Mouse (Mus musculus) cortical plate, adult 2 months (tissue): ENCODE measurements around the gene Atp2a2. TPM values are rescaled to one million over a fixed set of nuclear protein-coding genes. Genes with fewer than 3 reads are reported as not detected.
A peak's percentile ranks its signal among the peaks of the same experiment; 100 is the strongest.
"Not testable (repeated sequence)": the region's sequence is repeated elsewhere in the genome, so short reads cannot be mapped to it uniquely, and the experiment has no call there.

Experiments
- H3K27ac ChIP-seq: fragments of 200-500 bp; 2 replicates; pipeline ENCODE4 v1.5.1; 2012; ENCODE audit warnings: low read length, control low read depth, inconsistent platforms; ENCODE audit not compliant: insufficient read depth
- H3K4me1 ChIP-seq: fragments of 200-500 bp; 2 replicates; pipeline ENCODE4 v1.6.1; 2011; ENCODE audit warnings: low read length; ENCODE audit not compliant: control insufficient read depth, insufficient read depth
- H3K4me3 ChIP-seq: fragments of 200-500 bp; 2 replicates; pipeline ENCODE4 v1.5.1; 2011; ENCODE audit warnings: mild to moderate bottlenecking, low read length, control low read depth; ENCODE audit not compliant: insufficient read depth
- CTCF ChIP-seq: fragments of 200-500 bp; IDR thresholded peaks from 2 replicates; pipeline ENCODE4 v1.5.1; 2011; ENCODE audit warnings: mild to moderate bottlenecking, control low read depth, low read length; ENCODE audit not compliant: insufficient read depth; ENCODE audit errors: extremely low read depth
- POLR2A ChIP-seq: fragments of 200-500 bp; IDR thresholded peaks from 2 replicates; pipeline ENCODE4 v1.6.1; 2011; ENCODE audit warnings: mild to moderate bottlenecking, low read length, control low read depth; ENCODE audit not compliant: insufficient read depth; ENCODE audit errors: extremely low read depth
- polyA plus RNA-seq: library from polyadenylated mRNA; depleted of rRNA; stranded (reverse); fragments of >200 nt; gene quantifications from 2 replicates; pipeline ENCODE4 v1.2.3, GENCODE M21; 2012

Gene Atp2a2
- polyA plus RNA-seq, 1 experiment: 354 TPM

DNA sequence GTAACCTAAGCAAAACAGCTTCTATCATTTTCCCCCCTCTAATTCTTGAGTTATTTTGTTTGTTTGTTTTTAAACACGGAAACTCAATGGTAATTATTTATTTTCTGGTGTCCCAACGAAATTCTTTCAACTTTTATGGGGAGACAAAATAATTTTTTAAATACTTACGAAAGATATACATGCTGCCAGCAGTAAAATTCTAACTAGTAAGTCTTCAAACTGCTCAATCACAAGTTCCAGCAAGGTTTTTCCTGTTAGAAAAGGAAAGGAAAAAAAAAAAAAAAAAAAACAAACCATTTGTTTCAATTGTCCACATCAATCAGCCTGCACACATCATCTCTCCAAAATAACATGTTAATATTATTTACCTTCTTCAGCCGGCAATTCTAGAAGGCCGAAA, 1.5 kb downstream of the Atp2a2 start:
- Histone ChIP-seq H3K4me3 (peak overlapping the region; percentile 69), H3K27ac (peak overlapping the region; percentile 100; the same call in 1 of the 2 replicates), H3K4me1 (peaks cover 11% of the 10 kb centered on the region)
- no peak for TF ChIP-seq CTCF
- TF ChIP-seq POLR2A: no peak

DNA sequence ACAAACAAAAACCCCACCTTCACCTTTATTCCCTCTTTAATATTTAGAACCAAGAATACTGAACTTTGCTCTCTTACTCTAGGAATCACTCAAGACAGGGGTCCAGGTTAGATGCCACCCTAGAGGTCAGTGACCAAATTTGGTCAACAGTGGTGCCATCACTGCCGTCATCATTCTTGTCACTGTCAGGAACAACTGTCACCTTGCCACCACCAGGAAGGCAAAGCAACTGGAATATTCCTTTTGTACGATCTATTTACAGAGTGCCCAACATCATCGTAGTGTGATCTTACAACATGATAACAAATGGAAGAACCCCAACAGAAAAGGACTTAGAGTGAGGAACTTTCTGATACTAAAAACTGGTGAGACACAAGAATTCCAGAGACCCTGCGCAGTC, 1.9 kb downstream of the Atp2a2 start:
- H3K4me1 ChIP-seq: peaks cover 12% of the 10 kb centered on the region
- H3K4me3 ChIP-seq: peak overlapping the region; percentile 69
- no peak for TF ChIP-seq POLR2A
- H3K27ac ChIP-seq: no peak overlapping the region

DNA sequence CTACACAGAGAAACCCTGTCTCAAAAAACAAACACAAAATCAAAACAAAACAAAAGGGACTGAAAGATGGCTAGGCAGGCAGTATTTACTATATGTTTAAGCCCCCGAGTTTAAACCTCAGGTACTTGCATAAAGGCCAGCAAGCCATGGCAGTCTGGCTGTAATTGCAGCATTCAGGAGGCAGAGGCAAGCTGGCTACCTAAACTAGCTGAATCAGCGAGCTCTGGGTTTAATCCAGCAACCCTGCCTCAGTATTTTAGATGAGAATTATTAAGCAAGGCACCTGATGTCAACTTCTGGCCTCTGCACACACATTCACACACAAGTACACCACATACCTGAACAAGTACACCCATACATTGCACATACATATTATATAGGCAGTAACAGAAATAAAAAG, 4.0 kb downstream of the Atp2a2 start:
- TF ChIP-seq POLR2A (no peak), CTCF (no peak)
- Histone ChIP-seq H3K4me1 (peaks cover 10% of the 10 kb centered on the region), H3K27ac (no peak overlapping the region), H3K4me3 (peak overlapping the region; percentile 29; the same call in 1 of the 2 replicates)

DNA sequence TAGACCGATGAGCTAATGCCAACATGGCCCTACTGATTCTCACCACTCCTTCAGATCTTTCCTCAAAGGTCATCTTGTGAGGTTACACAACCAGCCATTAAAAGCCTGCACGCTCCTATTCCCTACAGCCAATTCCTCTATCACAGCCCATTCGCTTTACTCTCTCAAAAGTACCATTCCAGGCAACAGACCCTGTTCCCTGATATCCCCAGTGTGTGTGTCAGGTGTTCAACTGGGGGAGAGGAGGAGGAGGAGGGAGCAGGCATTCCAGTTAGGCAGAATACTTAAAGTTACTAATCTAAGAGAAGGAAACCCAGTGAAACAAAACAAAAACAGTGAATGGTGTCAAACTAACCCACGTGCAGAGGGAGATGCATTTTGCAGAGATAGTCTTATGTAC, 5.0 kb downstream of the Atp2a2 start:
- Histone ChIP-seq H3K4me3 (no peak overlapping the region), H3K27ac (no peak overlapping the region), H3K4me1 (peaks cover 11% of the 10 kb centered on the region)
- no peak for TF ChIP-seq CTCF
- TF ChIP-seq POLR2A: no peak

DNA sequence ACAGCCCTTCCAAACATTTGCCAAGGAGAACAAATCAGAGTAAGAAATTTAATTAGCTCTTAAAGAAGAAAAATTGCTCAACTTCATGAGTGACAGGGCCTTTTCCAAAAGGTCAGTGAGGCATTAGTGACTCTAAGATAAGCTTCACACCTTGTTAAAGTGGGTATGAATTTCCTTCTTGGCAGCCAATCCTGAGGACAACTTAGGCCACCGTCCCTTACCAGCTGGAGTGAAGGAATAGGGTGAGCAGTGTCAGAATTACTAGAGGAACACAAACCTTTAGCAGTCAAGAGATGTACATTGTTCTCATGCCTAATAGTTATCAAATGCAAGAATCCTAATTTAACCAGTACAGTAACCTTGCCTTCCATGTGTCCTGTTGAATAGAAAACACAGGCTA, 7.6 kb downstream of the Atp2a2 start:
- TF ChIP-seq CTCF (no peak), POLR2A (no peak)
- Histone ChIP-seq H3K4me1 (peaks cover 12% of the 10 kb centered on the region), H3K27ac (no peak overlapping the region), H3K4me3 (no peak overlapping the region)

DNA sequence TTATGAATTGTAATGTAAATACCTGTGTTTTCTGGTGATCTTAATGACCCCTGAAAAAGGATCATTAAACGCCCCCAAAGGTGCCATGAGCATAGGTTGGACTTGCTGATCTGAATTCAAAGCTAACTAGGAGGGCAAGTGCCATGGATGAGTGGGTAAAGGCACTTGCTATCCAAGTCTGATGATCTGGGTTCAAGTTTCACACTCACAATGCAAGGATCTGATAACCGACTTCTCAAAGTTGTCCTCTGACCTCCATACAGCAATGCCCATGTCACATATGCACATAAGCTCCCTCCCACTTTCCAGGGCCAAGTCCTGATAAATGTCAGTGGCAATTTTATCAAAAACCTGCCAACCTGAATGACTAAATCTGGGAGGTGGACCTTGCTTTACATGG, 9.0 kb downstream of the Atp2a2 start:
- H3K4me1 ChIP-seq: peaks cover 12% of the 10 kb centered on the region
- no peak overlapping the region for H3K4me3 ChIP-seq
- no peak overlapping the region for H3K27ac ChIP-seq
- TF ChIP-seq CTCF (no peak), POLR2A (no peak)

DNA sequence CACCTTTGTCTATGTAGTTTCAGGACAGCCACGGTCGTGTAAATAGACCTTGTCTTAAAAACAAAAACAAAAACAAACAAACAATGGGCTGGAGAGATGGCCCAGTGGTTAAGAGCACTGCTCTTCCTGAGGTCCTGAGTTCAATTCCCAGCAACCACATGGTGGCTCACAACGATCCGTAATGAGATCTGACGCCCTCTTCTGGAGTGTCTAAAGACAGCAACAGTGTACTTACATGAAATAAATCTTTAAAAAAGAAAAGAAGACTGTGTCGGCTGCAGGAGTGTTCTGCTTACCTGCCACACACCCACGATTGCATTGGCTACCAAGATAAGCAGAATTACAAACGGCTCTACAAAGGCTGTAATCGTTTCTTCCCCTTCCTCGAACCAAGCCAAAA, 10.6 kb downstream of the Atp2a2 start:
- no peak overlapping the region for H3K4me3 ChIP-seq
- TF ChIP-seq POLR2A (no peak), CTCF (no peak)
- no peak overlapping the region for H3K27ac ChIP-seq
- peaks cover 8% of the 10 kb centered on the region for H3K4me1 ChIP-seq

DNA sequence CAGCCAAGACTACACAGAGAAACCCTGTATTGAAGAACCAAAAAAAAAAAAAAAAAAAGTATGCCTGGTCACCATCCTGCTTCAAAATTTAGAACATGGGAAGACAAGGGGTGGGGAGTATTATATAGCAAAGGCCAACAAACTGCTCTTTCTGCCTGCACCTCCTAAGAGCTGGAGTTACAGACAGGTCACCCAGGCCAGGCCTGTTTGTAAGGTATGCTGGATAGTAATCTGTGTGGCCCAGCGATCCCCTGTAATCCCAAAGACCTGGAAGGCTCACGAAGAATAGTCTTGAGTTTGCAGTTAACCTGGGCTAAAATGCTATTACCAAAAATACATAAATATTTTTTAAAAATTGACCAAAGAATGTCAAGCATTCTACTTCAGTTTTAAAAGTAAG, 11.9 kb downstream of the Atp2a2 start:
- Histone ChIP-seq H3K27ac (no peak overlapping the region), H3K4me3 (no peak overlapping the region), H3K4me1 (peaks cover 5% of the 10 kb centered on the region; the same call in 1 of the 2 replicates)
- no peak for TF ChIP-seq CTCF

DNA sequence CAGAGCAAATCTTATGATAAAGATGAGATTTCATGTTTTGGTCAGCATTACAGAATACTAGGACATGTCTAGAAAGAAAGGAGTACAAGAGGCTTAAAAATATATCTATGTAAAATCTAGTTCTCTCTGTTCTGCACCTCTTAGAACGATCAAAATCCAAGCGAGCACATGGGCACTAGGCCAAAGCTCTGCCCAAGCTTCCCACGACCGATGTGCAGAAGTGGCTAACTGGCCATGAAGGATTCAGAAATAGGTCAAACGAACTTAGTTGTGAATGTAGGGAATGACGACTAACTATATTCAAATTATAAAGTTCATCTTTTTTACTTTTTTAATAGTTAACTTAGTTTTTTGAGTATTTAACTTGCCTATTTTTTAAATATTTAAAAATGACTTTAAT, 14.2 kb downstream of the Atp2a2 start:
- H3K27ac ChIP-seq: no peak overlapping the region
- peaks cover 1% of the 10 kb centered on the region; the same call in 1 of the 2 replicates for H3K4me1 ChIP-seq
- TF ChIP-seq CTCF: no peak
- no peak for TF ChIP-seq POLR2A
- no peak overlapping the region for H3K4me3 ChIP-seq

DNA sequence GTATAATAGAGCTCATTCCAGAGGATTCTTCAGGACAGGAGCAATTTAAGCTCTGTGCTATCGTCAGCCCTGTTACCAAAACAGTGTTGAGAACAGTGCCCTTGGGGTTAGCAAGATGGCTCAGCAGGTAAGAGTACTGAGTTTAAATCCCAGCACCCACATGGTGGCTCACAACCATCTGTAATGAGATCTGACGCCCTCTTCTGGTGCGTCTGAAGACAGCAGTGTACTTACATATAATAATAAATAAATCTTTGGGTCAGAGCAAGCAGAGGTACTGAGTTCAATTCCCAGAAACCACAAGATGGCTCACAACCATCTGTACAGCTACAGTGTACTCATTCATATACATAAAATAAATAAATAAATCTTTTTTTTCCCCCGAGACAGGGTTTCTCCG, 15.8 kb downstream of the Atp2a2 start:
- not testable (repeated sequence) for H3K4me1 ChIP-seq, H3K4me3 ChIP-seq, H3K27ac ChIP-seq
